Mouse (Mus musculus) adipocyte (in vitro differentiated cells): ENCODE data around the gene Man2a2.

Source experiments
- DNase-seq: peaks from one replicate; pipeline ENCODE4 v3.0.0-alpha.2; 2016; ENCODE audit warnings: low spot score

Man2a2 gene

DNA sequence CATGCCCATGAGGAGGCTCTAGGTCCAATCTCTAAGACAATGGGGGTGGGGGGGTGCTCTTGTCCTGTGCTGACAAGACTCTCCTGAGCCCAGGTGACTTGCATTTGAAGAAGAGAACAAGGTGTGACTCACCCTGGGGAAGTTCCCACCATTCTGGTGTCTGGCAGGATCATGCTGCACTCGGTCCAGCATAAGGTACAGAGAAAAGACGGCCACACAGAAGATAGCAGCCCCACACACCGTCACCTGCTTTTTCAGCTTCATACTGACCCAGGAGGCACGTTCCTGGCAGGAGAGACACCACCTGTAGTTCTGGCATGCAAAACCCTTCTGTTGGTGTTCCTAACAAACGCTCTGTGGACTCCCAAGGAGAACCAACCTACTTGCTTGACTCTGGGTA lies 1.7 kb downstream of the Man2a2 start:
- no peak for DNase-seq

DNA sequence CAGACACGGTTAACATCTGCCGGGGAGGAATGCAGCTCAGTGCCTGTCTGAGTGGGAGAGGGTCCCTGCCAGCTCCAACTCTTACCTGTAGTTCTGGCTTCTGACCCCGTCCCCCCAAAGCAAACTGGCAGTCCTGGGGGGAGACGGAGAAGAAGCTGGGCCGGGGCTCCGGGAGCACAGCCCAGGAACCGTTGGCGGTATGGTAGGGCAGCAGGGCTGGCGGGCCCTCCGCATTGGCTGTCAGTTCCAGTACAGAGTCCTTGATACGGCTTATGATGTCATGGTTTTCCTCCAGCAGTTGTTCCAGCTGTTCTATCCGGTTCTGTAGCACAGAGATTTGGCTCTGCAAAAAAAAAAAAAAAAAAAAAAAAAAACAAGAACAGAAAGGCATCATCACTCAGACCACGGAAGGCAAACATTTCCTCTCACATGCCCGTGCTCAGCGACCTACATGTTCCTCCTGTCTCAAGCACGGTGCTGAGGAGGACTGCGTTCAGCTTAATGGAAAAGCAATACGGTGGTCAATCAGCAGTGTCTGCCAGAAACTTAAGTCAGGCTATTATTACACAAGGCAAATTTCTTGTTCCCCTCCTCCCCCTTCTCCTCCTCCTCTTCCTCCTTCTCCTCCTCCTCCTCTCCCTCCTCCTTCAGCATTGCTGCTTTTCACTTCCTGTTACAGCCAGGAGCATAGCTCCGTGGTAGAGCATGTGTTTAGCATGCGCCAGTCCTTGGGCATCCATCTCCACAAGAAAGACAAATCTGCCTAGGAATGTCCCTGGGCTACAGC lies 2.3 kb downstream of the Man2a2 start:
- no peak for DNase-seq

DNA sequence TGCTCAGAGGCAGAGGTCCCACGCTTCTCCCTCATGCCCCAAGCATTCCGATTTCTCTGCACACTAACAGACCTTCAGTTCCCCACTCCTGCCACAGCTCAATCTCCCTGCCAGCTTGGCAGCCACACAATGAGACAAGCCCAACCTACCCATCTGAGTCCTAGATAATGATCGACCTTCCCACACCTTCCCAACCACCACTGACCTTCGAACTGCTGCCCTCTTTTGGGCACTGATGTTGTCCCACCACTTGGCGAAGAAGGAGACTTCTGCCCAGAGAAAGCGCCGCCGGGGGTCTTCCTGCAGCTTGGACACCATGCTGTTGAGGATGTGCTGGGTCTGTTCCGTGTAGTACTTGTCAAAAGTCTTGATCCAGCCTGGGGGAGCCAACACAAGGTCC lies 3.2 kb downstream of the Man2a2 start:
- no peak for DNase-seq

DNA sequence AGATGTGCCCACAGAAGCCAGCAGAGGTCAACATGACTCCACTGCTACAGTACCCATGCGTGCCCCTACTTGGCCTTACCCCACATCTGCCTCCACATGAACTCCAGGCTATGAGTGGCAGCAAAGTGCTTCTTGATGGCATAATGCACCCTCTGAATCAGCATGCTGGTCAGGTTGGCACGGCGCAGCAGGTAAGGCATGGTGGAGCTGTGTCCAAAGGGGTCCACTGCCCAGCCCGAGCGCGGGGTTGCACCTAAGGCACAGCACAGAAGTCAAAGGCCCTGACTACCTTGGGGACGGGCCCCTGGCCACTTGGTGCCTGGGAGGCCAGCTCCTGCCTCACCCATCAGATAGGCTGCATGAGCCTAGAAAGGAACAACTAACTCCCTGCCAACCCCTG lies 3.9 kb downstream of the Man2a2 start:
- DNase-seq, result no peak

DNA sequence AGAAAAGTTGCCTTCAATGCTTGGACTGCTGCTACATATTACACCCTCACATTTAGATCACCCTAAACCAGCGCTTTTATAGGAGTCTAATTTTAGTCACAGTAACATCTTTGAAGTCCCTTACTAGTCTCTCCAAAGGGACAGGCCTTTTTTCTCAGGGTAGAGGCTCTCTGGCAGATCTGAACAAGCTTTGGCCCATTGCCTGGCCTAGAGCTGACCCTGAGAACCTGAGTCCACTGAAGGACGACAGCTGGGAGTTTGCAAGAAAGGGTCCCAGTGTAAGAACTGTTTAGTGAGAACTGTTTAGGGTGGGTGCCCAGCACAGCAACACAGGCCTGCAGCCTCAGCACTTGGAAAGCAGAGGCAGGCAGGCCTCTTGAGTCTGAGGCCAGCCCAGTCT lies 5.4 kb downstream of the Man2a2 start:
- no peak for DNase-seq

DNA sequence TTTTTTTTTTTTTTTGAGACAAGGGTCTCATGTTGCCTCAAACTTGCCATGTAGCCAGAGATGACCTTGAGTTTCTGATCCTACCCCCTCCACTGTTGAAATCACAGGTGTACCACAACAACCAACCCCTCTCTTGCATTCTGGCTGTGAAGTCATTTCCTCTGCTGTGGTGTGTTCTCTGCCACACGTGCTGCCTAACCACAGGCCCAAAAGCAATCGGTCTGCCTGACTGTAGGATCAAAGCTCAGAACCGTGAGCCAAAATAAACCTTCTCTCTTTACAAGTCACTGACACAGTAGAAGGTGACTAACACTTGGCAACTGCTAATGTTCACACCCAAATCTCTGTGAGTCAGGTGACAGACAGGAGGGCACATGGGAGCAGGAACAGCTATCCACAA lies 10.7 kb downstream of the Man2a2 start:
- no peak for DNase-seq

GRCm38 (mm10) chr7:80358039-80358438 lies 13.1 kb downstream of the Man2a2 start:
- DNase-seq, result peak; percentile 53

GRCm38 (mm10) chr7:80357156-80357555 lies 14.0 kb downstream of the Man2a2 start:
- no peak for DNase-seq

DNA sequence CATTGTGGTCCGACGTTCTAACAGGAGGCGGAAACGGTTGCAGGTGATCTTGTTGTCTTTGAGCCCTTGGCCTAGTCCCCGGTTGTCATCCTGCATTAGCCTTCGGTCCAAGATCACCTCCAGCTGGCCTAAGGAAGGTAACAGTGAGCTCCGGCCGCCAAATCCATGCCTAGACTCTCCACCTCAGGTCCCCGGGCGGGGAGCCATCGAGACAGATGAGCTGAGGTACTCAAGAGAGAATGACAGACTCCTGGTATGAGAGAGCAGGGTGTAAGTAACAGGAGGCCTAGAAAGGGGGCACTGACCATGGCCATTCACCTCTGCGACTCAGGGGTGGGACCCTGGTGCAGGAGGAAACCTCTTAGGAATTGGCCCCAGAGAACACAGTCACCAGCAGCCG lies 14.8 kb downstream of the Man2a2 start:
- DNase-seq, result no peak

GRCm38 (mm10) chr7:80352920-80353319 lies 18.3 kb downstream of the Man2a2 start:
- no peak for DNase-seq

DNA sequence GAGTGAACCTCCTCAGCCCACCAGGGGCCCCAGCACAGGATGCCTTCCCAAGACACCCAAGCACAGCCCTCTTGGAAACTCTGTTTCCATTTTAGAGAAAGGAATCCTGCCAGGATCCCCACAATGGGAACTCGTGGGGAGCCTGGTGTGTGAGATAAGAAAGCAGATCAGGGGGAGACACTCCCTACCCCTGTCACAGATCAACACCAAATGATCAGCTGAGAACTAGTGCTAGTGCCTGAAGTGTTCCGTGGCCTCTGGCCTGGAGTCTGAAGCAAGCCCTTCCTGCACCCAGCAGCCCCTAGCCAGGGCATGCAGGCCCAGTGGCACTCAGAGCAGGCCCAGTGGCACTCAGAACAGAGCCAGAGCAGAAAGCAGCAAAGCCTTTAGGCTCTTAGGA lies 20.4 kb downstream of the Man2a2 start:
- no peak for DNase-seq

- no peak for DNase-seq
Observed at GRCm38 (mm10) chr7:80347670-80348586, 23.2 kb downstream of the Man2a2 start.

DNA sequence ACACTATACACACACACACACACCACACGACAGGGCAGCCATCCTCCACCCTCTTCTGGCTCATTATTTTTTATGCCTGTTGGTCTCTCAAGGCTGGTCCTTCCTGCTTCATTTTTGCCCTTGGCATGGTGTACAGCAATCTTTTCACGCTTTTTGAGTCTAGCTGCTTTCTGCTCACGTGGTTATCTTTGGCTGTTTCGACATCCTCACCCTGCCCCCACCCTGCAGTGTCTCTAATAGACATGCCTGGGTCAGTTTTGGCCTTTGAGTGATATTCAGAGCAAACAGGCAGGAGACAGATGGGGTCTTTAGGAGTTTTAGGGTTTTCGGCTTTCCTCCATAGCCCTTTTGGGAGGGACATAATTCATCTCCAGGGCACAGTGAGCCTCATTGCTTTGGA lies 24.3 kb downstream of the Man2a2 start:
- peak; percentile 38 for DNase-seq

DNA sequence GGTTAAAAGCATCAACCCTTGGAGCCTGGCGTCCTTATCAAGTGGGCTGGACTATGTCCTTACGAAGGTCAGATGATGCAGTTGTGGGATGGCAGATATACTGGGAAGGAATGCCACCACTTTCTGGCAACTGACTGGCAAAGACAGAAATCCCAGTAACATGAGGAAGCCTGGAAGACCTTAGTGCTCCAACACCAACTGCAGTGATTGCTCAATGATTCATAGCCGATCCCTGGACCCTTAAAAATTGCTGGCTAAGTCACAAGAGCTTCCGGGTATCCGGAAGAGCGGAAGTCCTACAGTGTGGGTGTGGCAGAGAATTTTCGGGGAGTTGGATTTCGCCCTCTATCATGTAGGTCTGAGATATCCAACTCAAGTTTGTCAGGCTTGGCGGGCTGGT lies 25.0 kb downstream of the Man2a2 start:
- no peak for DNase-seq

- no peak for DNase-seq
Observed at GRCm38 (mm10) chr7:80343270-80344018, 27.7 kb downstream of the Man2a2 start.

DNA sequence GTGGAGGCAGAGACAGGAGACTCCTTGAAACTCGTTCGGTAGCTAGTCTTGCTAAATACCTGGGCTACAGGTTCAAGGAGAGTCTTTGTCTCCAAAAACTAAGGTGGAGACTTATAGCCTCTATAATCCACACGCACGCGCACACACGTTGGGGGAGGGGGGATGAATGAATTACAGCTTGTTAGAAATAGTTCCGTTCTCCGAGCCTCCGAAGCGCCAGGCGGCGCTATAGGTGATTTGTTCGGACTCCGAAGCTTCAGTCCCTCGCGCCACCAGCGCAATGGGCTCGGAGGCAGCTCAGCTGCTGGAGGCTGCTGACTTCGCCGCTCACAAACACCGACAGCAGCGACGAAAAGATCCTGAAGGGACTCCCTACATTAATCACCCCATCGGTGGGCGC lies 28.3 kb downstream of the Man2a2 start, which contains the start of gene Hddc3:
Gene Hddc3, plus strand, starts transcription at position 247 of the 400 bp plus-strand sequence.
- DNase-seq, result peak; percentile 84

DNA sequence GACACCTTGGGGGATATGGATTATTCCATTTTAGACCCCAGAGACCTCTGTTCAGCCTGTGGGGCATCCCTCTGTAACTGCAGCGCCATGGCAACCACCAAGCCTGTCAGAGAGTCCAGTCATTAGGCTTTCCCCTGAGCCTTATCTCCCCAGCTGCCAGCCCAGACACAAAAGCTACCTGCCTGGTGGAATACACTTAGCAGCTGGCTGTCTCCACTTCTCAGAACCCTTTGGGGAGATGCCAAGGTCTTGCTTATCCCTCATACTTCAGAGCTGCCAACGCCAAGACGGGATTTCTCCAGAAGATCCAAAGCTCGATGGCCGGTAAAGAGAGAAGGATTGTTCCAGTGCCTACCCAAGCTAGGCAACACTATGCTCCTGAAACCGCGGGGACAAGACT lies 29.4 kb downstream of the Man2a2 start:
- no peak for DNase-seq

GRCm38 (mm10) chr7:80340793-80341192 lies 30.4 kb downstream of the Man2a2 start, which contains the start of gene Unc45a:
Gene Unc45a, minus strand, starts transcription at chr7:80341005.
- DNase-seq, result peak; percentile 72

GRCm38 (mm10) chr7:80339793-80340628 lies 31.2 kb downstream of the Man2a2 start:
- peak; percentile 98 for DNase-seq

DNA sequence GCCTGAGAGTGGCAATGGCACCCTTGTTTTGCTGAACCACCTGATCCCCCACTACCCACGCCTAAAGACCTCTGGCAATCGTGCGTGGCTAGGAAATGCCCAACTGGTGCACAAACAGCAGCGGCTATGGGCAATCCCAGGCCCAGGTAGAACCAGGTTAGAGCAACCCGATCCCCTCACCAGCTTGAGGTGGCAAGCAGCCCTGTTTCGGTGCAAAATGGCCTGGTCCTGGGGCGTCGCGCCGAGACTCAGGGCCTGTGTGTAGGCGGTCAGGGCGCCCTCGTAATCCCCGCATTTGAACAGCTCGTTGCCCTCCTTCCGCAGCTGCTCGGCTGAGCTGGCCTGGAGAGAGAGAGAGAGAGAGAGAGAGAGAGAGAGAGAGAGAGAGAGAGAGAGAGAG lies 31.8 kb downstream of the Man2a2 start:
- no peak for DNase-seq

- DNase-seq, result no peak
Observed at GRCm38 (mm10) chr7:80336932-80337331, 34.2 kb downstream of the Man2a2 start.
